Mouse (Mus musculus): ENCODE data around the gene Dock4. TPM values are rescaled to one million over a fixed set of nuclear protein-coding genes. Genes with fewer than 3 reads are reported as not detected.

Dock4 gene
- polyA plus RNA-seq, 1 experiment from 2014 or later: 1.8 TPM

GRCm38 (mm10) chr12:40417257-40417656, 28.5 kb upstream of the Dock4 start:
- peak; percentile 78 for ATAC-seq
- Histone ChIP-seq H3K9ac (ENCODE audit: low read depth, low read length) (no peak overlapping the region), H3K9me3 (ENCODE audit: control insufficient read depth) (no peaks in the 10 kb centered on the region), H3K27ac (ENCODE audit: low read depth, low read length) (no peak overlapping the region), H3K27me3 (replicated peaks; ENCODE audit: control insufficient read depth, insufficient read depth, low read length) (no peaks in the 10 kb centered on the region), H3K4me2 (replicated peaks; ENCODE audit: low read depth) (no peak overlapping the region), H3K36me3 (ENCODE audit: control insufficient read depth, insufficient read depth) (no peaks in the 10 kb centered on the region), H3K4me1 (replicated peaks; ENCODE audit: control insufficient read depth, insufficient read depth, low read length) (no peaks in the 10 kb centered on the region), H3K4me3 (ENCODE audit: low read depth, low read length) (no peak overlapping the region)
- WGBS: 64% methylated on average over 4 of the region's 4 CpGs
- no peak for TF ChIP-seq CTCF (IDR thresholded peaks at IDR 0.05; ENCODE audit: low read depth)

- WGBS: 97% methylated on average over 1 of the region's 1 CpGs
- Histone ChIP-seq H3K9ac (ENCODE audit: low read depth, low read length) (no peak overlapping the region), H3K9me3 (ENCODE audit: control insufficient read depth) (no peaks in the 10 kb centered on the region), H3K4me3 (ENCODE audit: low read depth, low read length) (no peak overlapping the region), H3K27ac (ENCODE audit: low read depth, low read length) (no peak overlapping the region), H3K4me1 (replicated peaks; ENCODE audit: control insufficient read depth, insufficient read depth, low read length) (no peaks in the 10 kb centered on the region), H3K36me3 (ENCODE audit: control insufficient read depth, insufficient read depth) (no peaks in the 10 kb centered on the region), H3K4me2 (replicated peaks; ENCODE audit: low read depth) (no peak overlapping the region), H3K27me3 (replicated peaks; ENCODE audit: control insufficient read depth, insufficient read depth, low read length) (no peaks in the 10 kb centered on the region)
- ATAC-seq: no peak
- TF ChIP-seq CTCF (IDR thresholded peaks at IDR 0.05; ENCODE audit: low read depth): no peak
These were observed 20.8 kb upstream of the Dock4 start for GRCm38 (mm10) chr12:40424991-40425390.

- WGBS: 85% methylated on average over 10 of the region's 10 CpGs
- H3K9ac ChIP-seq (ENCODE audit: low read depth, low read length): no peak overlapping the region
- no peaks in the 10 kb centered on the region for H3K4me1 ChIP-seq (replicated peaks; ENCODE audit: control insufficient read depth, insufficient read depth, low read length)
- H3K4me3 ChIP-seq (ENCODE audit: low read depth, low read length): no peak overlapping the region
- H3K9me3 ChIP-seq (ENCODE audit: control insufficient read depth): no peaks in the 10 kb centered on the region
- TF ChIP-seq CTCF (IDR thresholded peaks at IDR 0.05; ENCODE audit: low read depth): no peak
- H3K27ac ChIP-seq (ENCODE audit: low read depth, low read length): no peak overlapping the region
- no peaks in the 10 kb centered on the region for H3K36me3 ChIP-seq (ENCODE audit: control insufficient read depth, insufficient read depth)
- H3K27me3 ChIP-seq (replicated peaks; ENCODE audit: control insufficient read depth, insufficient read depth, low read length): no peaks in the 10 kb centered on the region
- no peak for ATAC-seq
- H3K4me2 ChIP-seq (replicated peaks; ENCODE audit: low read depth): no peak overlapping the region
These were observed 18.1 kb upstream of the Dock4 start for GRCm38 (mm10) chr12:40427606-40428005.

- WGBS: 70% methylated on average over 3 of the region's 3 CpGs
- Histone ChIP-seq H3K9me3 (ENCODE audit: control insufficient read depth) (no peaks in the 10 kb centered on the region), H3K36me3 (ENCODE audit: control insufficient read depth, insufficient read depth) (no peaks in the 10 kb centered on the region), H3K4me1 (replicated peaks; ENCODE audit: control insufficient read depth, insufficient read depth, low read length) (no peaks in the 10 kb centered on the region), H3K27me3 (replicated peaks; ENCODE audit: control insufficient read depth, insufficient read depth, low read length) (no peaks in the 10 kb centered on the region), H3K9ac (ENCODE audit: low read depth, low read length) (no peak overlapping the region), H3K27ac (ENCODE audit: low read depth, low read length) (no peak overlapping the region), H3K4me2 (replicated peaks; ENCODE audit: low read depth) (no peak overlapping the region), H3K4me3 (ENCODE audit: low read depth, low read length) (no peak overlapping the region)
- TF ChIP-seq CTCF (IDR thresholded peaks at IDR 0.05; ENCODE audit: low read depth): no peak
- no peak for ATAC-seq
These were observed 15.8 kb upstream of the Dock4 start for GRCm38 (mm10) chr12:40429976-40430375.

GRCm38 (mm10) chr12:40431075-40431474, 14.7 kb upstream of the Dock4 start:
- Histone ChIP-seq H3K9me3 (ENCODE audit: control insufficient read depth) (no peaks in the 10 kb centered on the region), H3K4me1 (replicated peaks; ENCODE audit: control insufficient read depth, insufficient read depth, low read length) (no peaks in the 10 kb centered on the region), H3K9ac (ENCODE audit: low read depth, low read length) (no peak overlapping the region), H3K36me3 (ENCODE audit: control insufficient read depth, insufficient read depth) (no peaks in the 10 kb centered on the region), H3K4me3 (ENCODE audit: low read depth, low read length) (no peak overlapping the region), H3K27ac (ENCODE audit: low read depth, low read length) (no peak overlapping the region), H3K27me3 (replicated peaks; ENCODE audit: control insufficient read depth, insufficient read depth, low read length) (no peaks in the 10 kb centered on the region), H3K4me2 (replicated peaks; ENCODE audit: low read depth) (no peak overlapping the region)
- 92% methylated on average over 5 of the region's 5 CpGs for WGBS
- ATAC-seq: no peak
- no peak for TF ChIP-seq CTCF (IDR thresholded peaks at IDR 0.05; ENCODE audit: low read depth)

- ATAC-seq: no peak
- TF ChIP-seq CTCF (IDR thresholded peaks at IDR 0.05; ENCODE audit: low read depth): no peak
- Histone ChIP-seq H3K4me3 (ENCODE audit: low read depth, low read length) (no peak overlapping the region), H3K27me3 (replicated peaks; ENCODE audit: control insufficient read depth, insufficient read depth, low read length) (no peaks in the 10 kb centered on the region), H3K36me3 (ENCODE audit: control insufficient read depth, insufficient read depth) (no peaks in the 10 kb centered on the region), H3K9me3 (ENCODE audit: control insufficient read depth) (no peaks in the 10 kb centered on the region), H3K9ac (ENCODE audit: low read depth, low read length) (no peak overlapping the region), H3K27ac (ENCODE audit: low read depth, low read length) (no peak overlapping the region), H3K4me1 (replicated peaks; ENCODE audit: control insufficient read depth, insufficient read depth, low read length) (no peaks in the 10 kb centered on the region), H3K4me2 (replicated peaks; ENCODE audit: low read depth) (no peak overlapping the region)
- 42% methylated on average over 3 of the region's 3 CpGs for WGBS
These were observed 11.7 kb upstream of the Dock4 start for GRCm38 (mm10) chr12:40434101-40434500.

- H3K4me1 ChIP-seq (replicated peaks; ENCODE audit: control insufficient read depth, insufficient read depth, low read length): no peaks in the 10 kb centered on the region
- 47% methylated on average over 2 of the region's 2 CpGs for WGBS
- H3K27me3 ChIP-seq (replicated peaks; ENCODE audit: control insufficient read depth, insufficient read depth, low read length): no peaks in the 10 kb centered on the region
- H3K4me2 ChIP-seq (replicated peaks; ENCODE audit: low read depth): no peak overlapping the region
- no peak for ATAC-seq
- no peak overlapping the region for H3K9ac ChIP-seq (ENCODE audit: low read depth, low read length)
- H3K36me3 ChIP-seq (ENCODE audit: control insufficient read depth, insufficient read depth): no peaks in the 10 kb centered on the region
- no peak for TF ChIP-seq CTCF (IDR thresholded peaks at IDR 0.05; ENCODE audit: low read depth)
- no peaks in the 10 kb centered on the region for H3K9me3 ChIP-seq (ENCODE audit: control insufficient read depth)
- no peak overlapping the region for H3K27ac ChIP-seq (ENCODE audit: low read depth, low read length)
- no peak overlapping the region for H3K4me3 ChIP-seq (ENCODE audit: low read depth, low read length)
These were observed 7.7 kb upstream of the Dock4 start for GRCm38 (mm10) chr12:40438049-40438448.
